Mouse (Mus musculus) heart, embryonic 11.5 days (tissue): Measurements from ENCODE around the gene Tlr9. TPM values are rescaled to one million over a fixed set of nuclear protein-coding genes. Genes with fewer than 3 reads are reported as not detected.

ENCODE experiments used
- ATAC-seq: fragments of 200-750 bp; cut with Nextera tagmentation; replicated peaks from 2 replicates; pipeline ENCODE4 v1.8.0; 2017; ENCODE audit warnings: moderate library complexity; ENCODE audit not compliant: insufficient number of reproducible peaks, low FRiP score, low TSS enrichment
- H3K27ac ChIP-seq: fragments of 300-500 bp; sonication (generic); 2 replicates; pipeline ENCODE4 v1.5.1; 2014; ENCODE audit warnings: mild to moderate bottlenecking, low read depth, low read length
- H3K27me3 ChIP-seq: fragments of 300-500 bp; sonication (generic); 2 replicates; pipeline ENCODE4 v1.6.1; 2014; ENCODE audit warnings: mild to moderate bottlenecking, low read length, mixed read lengths; ENCODE audit not compliant: control insufficient read depth, insufficient read depth
- H3K36me3 ChIP-seq: fragments of 300-500 bp; sonication (generic); 2 replicates; pipeline ENCODE4 v1.6.1; 2014; ENCODE audit warnings: mild to moderate bottlenecking, low read length, moderate library complexity, mixed read lengths; ENCODE audit not compliant: control insufficient read depth, insufficient read depth
- H3K4me1 ChIP-seq: fragments of 300-500 bp; sonication (generic); 2 replicates; pipeline ENCODE4 v1.6.1; 2014; ENCODE audit warnings: low read length; ENCODE audit not compliant: control insufficient read depth, insufficient read depth
- H3K4me2 ChIP-seq: fragments of 300-500 bp; sonication (generic); 2 replicates; pipeline ENCODE4 v1.6.1; 2014; ENCODE audit warnings: mild to moderate bottlenecking, moderate library complexity
- H3K4me3 ChIP-seq: fragments of 300-500 bp; sonication (generic); 2 replicates; pipeline ENCODE4 v1.5.1; 2014; ENCODE audit warnings: low read depth, low read length
- H3K9ac ChIP-seq: fragments of 300-500 bp; sonication (generic); 2 replicates; pipeline ENCODE4 v1.6.1; 2014; ENCODE audit warnings: mild to moderate bottlenecking, low read depth, low read length, moderate library complexity
- H3K9me3 ChIP-seq: fragments of 300-500 bp; sonication (generic); replicated peaks from 2 replicates; pipeline ENCODE4 v1.6.1; 2016; ENCODE audit warnings: low read length; ENCODE audit not compliant: control insufficient read depth
- WGBS: fragments of 180-500 bp; shearing (Covaris S2); extraction: QIAGEN DNeasy Blood & Tissue Kit; methylation state at CpG from one replicate; pipeline ENCODE4 v1.1.7; 2014; ENCODE audit not compliant: insufficient replicate concordance; 5-methylcytosine and 5-hydroxymethylcytosine counted together
- polyA plus RNA-seq: library from polyadenylated mRNA; unstranded; fragments of >200 nt; fragmentation: Nextera tagmentation; extraction: Ambion mirVana; gene quantifications from 2 replicates; pipeline ENCODE4 v1.2.1, GENCODE M21; 2014

Tlr9 gene
- polyA plus RNA-seq, 1 experiment from 2014 or later: not detected

DNA sequence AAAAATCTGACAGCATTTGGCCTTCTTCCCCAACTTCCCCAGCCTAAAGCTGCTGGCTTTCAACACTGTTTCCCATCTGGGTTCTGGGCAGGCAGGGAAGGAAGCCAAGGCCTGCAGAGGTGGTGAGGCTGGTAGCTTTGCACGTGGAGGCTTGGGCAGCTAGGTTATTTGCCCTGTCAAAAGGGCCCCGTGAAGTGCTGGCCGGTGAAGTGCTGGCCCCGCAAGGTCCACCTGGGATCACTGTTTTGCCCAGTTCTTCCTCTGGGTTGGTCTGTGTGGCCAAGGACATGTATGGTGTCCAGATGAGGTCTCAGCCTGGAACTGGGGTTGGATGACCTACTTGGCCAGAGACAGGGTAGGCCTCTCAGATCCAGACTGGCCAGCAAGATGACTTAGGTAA is 12.4 kb upstream of the Tlr9 start:
- no peak for ATAC-seq
- no peaks in the 10 kb centered on the region for H3K27me3 ChIP-seq
- peaks cover 16% of the 10 kb centered on the region for H3K36me3 ChIP-seq
- no peaks in the 10 kb centered on the region for H3K9me3 ChIP-seq
- no peak overlapping the region for H3K4me3 ChIP-seq
- no peak overlapping the region for H3K27ac ChIP-seq
- H3K4me1 ChIP-seq: peaks cover 19% of the 10 kb centered on the region
- WGBS: 80% methylated on average over 4 of the region's 4 CpGs
- H3K9ac ChIP-seq: no peak overlapping the region
- no peak overlapping the region for H3K4me2 ChIP-seq

DNA sequence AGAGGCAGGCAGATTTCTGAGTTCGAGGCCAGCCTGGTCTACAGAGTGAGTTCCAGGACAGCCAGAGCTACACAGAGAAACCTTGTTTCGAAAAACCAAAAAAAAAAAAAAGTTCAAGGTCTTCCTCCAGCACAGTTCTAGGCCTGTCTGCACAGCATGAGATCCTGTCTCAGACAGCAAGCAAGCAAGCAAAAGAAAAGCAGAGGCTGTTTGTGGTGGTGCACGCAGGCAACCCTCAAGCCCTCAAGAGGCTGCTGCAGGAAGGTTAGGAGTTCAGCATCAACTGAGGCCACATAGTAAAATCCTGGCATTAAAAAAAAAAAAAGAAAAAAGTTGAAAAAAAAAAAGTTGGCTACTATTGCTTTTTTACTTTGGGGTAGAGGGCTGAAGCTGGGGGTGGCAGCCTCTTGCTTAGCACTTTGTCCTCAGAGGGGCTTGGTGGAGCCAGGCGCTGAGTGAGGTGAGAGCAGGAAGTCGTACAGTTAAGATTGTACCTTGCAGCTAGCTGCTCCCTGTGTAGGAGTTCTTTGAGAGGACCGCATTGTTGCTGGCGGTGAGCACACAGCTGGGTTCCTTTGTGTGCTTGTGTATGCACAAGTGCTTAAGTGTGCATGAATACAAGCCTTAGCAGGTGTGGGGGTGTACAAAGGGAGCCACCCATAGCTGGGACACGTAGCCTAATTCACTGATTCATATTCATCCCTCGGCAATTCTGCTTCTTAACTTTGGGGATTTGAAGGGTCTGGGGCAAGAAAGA is 11.4 kb upstream of the Tlr9 start:
- H3K4me2 ChIP-seq: peak overlapping the region; percentile 48
- H3K4me1 ChIP-seq: peaks cover 14% of the 10 kb centered on the region; the same call in 1 of the 2 replicates
- peak overlapping the region; percentile 24 for H3K9ac ChIP-seq
- no peaks in the 10 kb centered on the region for H3K9me3 ChIP-seq
- no peak for ATAC-seq
- H3K4me3 ChIP-seq: peak overlapping the region; percentile 16; the same call in 1 of the 2 replicates
- H3K27ac ChIP-seq: peak overlapping the region; percentile 0; the same call in 1 of the 2 replicates
- peaks cover 19% of the 10 kb centered on the region for H3K36me3 ChIP-seq
- H3K27me3 ChIP-seq: no peaks in the 10 kb centered on the region
- 48% methylated on average over 9 of the region's 9 CpGs for WGBS

DNA sequence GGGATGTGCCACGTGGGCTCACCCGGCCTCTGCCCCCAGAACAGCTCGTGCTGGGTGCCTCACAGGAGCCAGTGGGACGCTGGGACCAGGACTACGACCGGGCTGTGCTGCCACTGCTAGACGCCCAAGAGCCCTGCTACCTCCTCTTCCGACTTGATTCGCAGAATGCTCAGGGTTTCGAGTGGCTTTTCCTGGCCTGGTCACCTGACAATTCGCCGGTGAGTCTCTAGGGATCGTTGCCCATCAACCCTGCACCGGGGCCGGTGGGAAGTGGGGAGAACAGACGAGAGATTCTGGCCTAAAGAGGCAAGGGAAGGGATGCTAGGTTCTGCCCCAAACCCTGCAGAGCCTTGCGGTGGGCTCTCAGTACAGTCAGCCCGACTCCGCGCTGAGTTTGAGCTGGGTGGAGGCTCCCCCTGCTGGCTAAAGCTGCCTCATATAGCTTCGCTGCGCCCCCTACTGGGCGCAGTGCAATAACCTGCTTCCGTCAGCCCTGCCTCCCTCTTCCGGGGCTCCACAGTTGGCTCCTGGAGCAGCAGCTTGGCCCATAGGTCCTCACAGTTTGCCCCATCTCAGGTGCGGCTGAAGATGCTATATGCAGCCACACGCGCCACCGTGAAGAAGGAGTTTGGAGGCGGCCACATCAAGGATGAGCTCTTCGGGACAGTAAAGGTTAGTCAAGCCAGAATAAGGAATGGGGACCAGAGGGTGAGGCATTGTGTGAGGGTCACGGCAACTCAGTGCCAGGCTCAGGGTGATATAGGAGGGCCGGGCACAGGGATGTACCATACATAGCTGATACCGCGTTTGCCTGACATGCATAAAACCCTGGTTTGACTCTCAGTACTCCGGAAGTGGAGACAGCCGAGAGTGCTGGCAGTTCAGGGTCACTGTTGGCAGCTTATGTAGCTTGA is 10.5 kb upstream of the Tlr9 start:
- 20% methylated on average over 37 of the region's 37 CpGs for WGBS
- Histone ChIP-seq H3K36me3 (peaks cover 19% of the 10 kb centered on the region), H3K9ac (peak overlapping the region; percentile 24), H3K27me3 (no peaks in the 10 kb centered on the region), H3K4me1 (peaks cover 10% of the 10 kb centered on the region; the same call in 1 of the 2 replicates), H3K9me3 (no peaks in the 10 kb centered on the region), H3K4me2 (peak overlapping the region; percentile 48), H3K27ac (peak overlapping the region; percentile 0; the same call in 1 of the 2 replicates), H3K4me3 (peak overlapping the region; percentile 16)
- ATAC-seq: peak; percentile 37; the same call in 1 of the 2 replicates

DNA sequence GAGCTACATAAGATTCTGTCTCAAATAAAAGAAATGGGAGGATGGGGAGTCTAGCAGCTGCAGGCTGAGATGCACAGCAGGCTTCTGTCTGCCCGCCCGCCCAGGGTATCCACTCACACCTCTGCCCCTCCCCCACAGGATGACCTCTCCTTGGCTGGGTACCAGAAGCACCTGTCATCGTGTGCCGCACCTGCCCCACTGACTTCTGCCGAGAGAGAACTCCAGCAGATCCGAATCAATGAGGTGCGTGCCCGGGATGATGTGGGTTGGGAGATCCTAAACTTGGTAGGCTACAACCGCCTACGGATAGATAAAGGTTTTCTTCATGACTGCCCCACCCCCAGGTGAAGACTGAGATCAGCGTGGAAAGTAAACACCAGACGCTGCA is 9.8 kb upstream of the Tlr9 start:
- H3K9ac ChIP-seq: no peak overlapping the region
- H3K9me3 ChIP-seq: no peaks in the 10 kb centered on the region
- WGBS: 78% methylated on average over 12 of the region's 12 CpGs
- no peak overlapping the region for H3K4me3 ChIP-seq
- H3K27ac ChIP-seq: no peak overlapping the region
- no peaks in the 10 kb centered on the region for H3K27me3 ChIP-seq
- ATAC-seq: no peak
- H3K4me1 ChIP-seq: peaks cover 10% of the 10 kb centered on the region; the same call in 1 of the 2 replicates
- H3K4me2 ChIP-seq: peak overlapping the region; percentile 48; the same call in 1 of the 2 replicates
- peaks cover 19% of the 10 kb centered on the region for H3K36me3 ChIP-seq

DNA sequence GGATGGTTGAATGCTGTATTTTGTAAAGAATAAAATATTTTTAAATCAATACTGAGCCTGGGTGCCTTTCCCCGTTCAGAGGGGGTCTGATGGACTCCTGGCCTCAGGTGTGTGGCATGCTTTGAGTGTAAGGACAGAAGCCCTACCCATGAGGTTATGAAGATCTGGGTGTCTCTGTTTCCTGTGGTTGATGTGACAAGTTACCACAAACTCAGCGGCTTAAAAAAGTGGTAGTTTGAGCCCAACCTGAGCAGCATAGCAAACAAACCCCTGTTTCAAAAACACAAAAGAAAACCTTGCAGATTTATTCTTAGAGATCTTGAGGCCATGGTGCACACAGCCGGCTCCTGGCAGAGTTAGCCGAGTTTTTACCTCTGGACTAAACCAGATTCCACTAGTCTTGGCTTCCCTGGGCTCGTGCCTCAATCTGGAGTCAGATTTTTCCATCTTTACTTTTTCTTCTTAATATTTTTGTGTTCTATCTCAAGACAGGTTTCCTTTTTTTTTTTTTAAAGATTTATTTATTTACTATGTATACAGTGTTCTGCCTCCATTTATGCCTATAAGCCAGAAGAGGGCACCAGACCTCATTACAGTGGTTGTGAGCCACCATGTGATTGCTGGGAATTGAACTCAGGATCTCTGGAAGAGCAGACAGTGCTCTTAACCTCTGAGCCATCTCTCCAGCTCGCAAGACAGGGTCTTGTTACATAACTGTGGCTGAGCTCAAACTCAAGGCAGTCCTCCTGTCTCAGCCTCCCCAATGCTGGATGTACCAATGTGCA is 6.9 kb upstream of the Tlr9 start:
- Histone ChIP-seq H3K27ac (no peak overlapping the region), H3K4me1 (peaks cover 10% of the 10 kb centered on the region; the same call in 1 of the 2 replicates), H3K9ac (no peak overlapping the region), H3K4me3 (no peak overlapping the region), H3K4me2 (no peak overlapping the region), H3K36me3 (peaks cover 15% of the 10 kb centered on the region), H3K27me3 (no peaks in the 10 kb centered on the region), H3K9me3 (no peaks in the 10 kb centered on the region)
- ATAC-seq: no peak
- 76% methylated on average over 6 of the region's 6 CpGs for WGBS

DNA sequence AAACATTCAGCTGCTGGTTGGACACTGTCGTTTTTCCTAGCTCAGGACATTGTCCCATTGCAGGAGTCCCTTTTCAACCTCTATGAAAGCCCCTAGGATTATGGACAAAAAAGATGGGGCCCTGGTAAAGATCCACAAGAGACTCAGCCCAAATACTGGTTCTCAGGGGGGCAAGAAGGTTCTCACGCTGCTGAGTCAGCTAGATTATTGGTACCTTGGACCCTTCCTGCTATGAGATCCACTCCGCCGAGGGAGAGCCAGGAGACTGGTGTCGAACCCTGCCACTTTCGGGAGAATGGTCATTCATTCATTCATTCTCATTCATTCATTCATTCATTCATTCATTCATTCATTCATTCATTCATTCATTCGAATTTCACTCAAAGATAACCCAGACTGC is 5.4 kb upstream of the Tlr9 start:
- H3K36me3 ChIP-seq: peaks cover 15% of the 10 kb centered on the region
- H3K4me1 ChIP-seq: peaks cover 5% of the 10 kb centered on the region; the same call in 1 of the 2 replicates
- H3K27me3 ChIP-seq: no peaks in the 10 kb centered on the region
- 87% methylated on average over 7 of the region's 7 CpGs for WGBS
- H3K4me2 ChIP-seq: no peak overlapping the region
- H3K27ac ChIP-seq: no peak overlapping the region
- H3K9ac ChIP-seq: no peak overlapping the region
- no peak for ATAC-seq
- no peaks in the 10 kb centered on the region for H3K9me3 ChIP-seq
- no peak overlapping the region for H3K4me3 ChIP-seq

DNA sequence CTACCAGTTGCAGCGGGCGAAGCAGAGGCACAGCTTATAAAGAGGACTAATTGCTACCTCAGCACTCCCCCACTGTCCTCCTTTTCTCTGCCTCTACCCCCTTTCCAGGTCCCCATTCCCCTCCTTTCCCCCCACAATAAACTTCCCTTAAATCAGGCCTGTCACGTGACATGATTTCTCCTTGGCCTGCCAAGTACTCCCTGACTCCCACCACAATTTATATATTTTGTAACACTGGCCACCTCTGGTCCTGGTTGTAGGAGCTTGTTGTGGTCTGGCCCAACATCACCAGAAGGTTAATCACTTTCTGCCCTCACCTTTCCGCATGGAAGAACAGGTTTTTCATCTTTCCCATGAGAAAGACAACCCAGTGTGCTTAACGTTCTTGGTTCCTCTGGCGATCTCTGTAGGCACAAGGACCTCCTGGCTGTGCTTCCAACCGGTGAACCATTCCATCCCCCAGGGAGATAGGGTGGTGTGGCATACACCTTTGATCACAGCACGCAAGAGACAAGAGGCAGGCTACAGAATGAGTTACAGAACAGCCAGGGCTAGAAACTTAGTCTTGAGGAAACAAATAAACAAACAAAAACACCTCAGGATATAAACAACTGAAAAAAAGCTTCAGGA is 1.4 kb upstream of the Tlr9 start:
- peaks cover 24% of the 10 kb centered on the region for H3K27me3 ChIP-seq
- no peaks in the 10 kb centered on the region for H3K9me3 ChIP-seq
- H3K36me3 ChIP-seq: no peaks in the 10 kb centered on the region

DNA sequence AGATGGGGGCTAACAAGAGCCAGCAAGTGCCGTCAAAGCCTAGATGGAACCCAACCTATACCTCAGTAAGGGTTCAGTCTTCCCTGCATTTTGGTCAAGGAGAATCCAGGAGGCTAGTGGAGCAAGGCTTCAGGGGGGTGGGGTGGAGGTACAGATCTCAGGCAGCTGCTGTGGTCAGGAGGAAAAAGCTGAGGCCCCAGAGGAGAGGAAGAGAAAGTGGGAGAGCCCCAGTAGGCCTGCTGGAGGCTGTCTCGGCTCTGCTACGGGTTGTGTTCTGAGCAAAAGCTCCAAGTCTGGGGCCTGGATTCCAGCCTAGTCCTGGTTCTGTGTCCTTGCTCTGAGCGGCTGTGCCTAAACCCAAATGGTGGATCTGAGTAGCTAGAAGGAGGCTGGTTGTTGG is 596 bp downstream of the Tlr9 start:
- Histone ChIP-seq H3K4me1 (peaks cover 5% of the 10 kb centered on the region), H3K9me3 (no peaks in the 10 kb centered on the region), H3K36me3 (no peaks in the 10 kb centered on the region), H3K27ac (no peak overlapping the region), H3K4me2 (no peak overlapping the region), H3K9ac (no peak overlapping the region), H3K27me3 (peaks cover 24% of the 10 kb centered on the region), H3K4me3 (no peak overlapping the region)
- ATAC-seq: no peak
- 71% methylated on average over 4 of the region's 4 CpGs for WGBS

More for the DNA sequence above, 1.4 kb upstream of the Tlr9 start:
- ATAC-seq: no peak
- Histone ChIP-seq H3K4me3 (no peak overlapping the region), H3K4me1 (peaks cover 5% of the 10 kb centered on the region), H3K27ac (no peak overlapping the region), H3K4me2 (no peak overlapping the region), H3K9ac (no peak overlapping the region)
- 65% methylated on average over 8 of the region's 8 CpGs for WGBS
